In the genomic region with DNA sequence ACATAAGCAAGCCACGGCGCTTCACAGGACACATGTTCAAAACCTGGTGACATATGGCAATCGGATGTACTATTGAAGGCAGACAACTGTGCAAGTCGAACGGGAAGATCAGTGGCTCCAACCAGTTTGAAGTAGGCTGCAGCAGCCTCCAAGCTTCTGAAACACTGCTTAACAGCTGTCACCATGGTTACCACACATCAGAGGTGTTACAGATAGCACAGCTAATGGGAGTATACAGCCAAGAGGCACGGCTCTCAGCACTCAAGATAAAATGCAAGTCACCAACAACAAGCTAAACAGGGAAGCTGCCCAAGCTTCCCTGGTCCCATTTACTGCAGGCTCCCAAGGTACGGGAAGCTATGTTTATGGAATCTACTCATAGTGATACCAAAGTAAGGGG, we compare ENCODE assay signal across 23 mouse cellular contexts. TPM values are rescaled to one million over a fixed set of nuclear protein-coding genes. Genes with fewer than 3 reads are reported as not detected.
DNase-seq lines count a peak whose midpoint lies in the region; ATAC-seq and TF ChIP-seq lines count a peak whose summit lies in the region.
"Had no signal": no experiment of that assay in that cellular context is flagged by ENCODE, and none has a peak within 500 bp of the region (broad histone marks: within the 10 kb centered on the region; RNA-seq: fewer than 3 reads in every experiment).

No protein-coding gene starts in this region.

- no peaks in the 10 kb centered on the region for H3K27me3 ChIP-seq in forebrain, embryonic 12.5 days
- H3K27me3 ChIP-seq in forebrain, embryonic 11.5 days (ENCODE audit: control insufficient read depth, insufficient read depth, low read length): no peaks in the 10 kb centered on the region
- H3K27me3 ChIP-seq in heart, postnatal 0 days (ENCODE audit: control insufficient read depth, insufficient read depth, low read length): no peaks in the 10 kb centered on the region
- H3K27me3 ChIP-seq in heart, adult 2 months (ENCODE audit: control insufficient read depth, insufficient read depth, low read length): peaks cover 2% of the 10 kb centered on the region; the same call in 1 of the 2 replicates
- no peaks in the 10 kb centered on the region for H3K27me3 ChIP-seq in neural tube, embryonic 14.5 days (ENCODE audit: control insufficient read depth, insufficient read depth, low read length)
- H3K27me3 ChIP-seq in neural tube, embryonic 15.5 days (replicated peaks): no peaks in the 10 kb centered on the region
- no peaks in the 10 kb centered on the region for H3K27me3 ChIP-seq in liver, postnatal 0 days (ENCODE audit: insufficient read depth, low read length)
- H3K27me3 ChIP-seq: intestine, embryonic 15.5 days; limb, embryonic 15.5 days; liver, embryonic 15.5 days; neural tube, embryonic 12.5 days had no signal

- TF ChIP-seq EP300 in heart, postnatal 0 days (IDR thresholded peaks at IDR 0.05; ENCODE audit: low read depth): no peak
- TF ChIP-seq EP300 in heart, adult 2 months (IDR thresholded peaks at IDR 0.05; ENCODE audit: insufficient read depth, low read depth, low read length): no peak
- TF ChIP-seq EP300 in liver, postnatal 0 days (IDR thresholded peaks at IDR 0.05; ENCODE audit: low read depth): no peak

- DNase-seq in forebrain, embryonic 11.5 days (ENCODE audit: low spot score): no peak
- peak; percentile 58 for DNase-seq in heart, postnatal 0 days (ENCODE audit: low spot score)
- DNase-seq in heart, adult 2 months: no peak
- DNase-seq in liver, postnatal 0 days: no peak
- no peak for DNase-seq in embryo, embryonic 10 days (ENCODE audit: low spot score)
- DNase-seq: adrenal gland, postnatal 14 days; cerebellum, adult 11-12 months; cerebellum, postnatal 14 days; embryo, embryonic 11 days; gastrocnemius, postnatal 36 days; kidney, adult 9 months; kidney, postnatal 36 days; lung, postnatal 14 days; thymus, adult 18-20 months had no signal

- no peak for TF ChIP-seq POLR2A in heart, adult 2 months (IDR thresholded peaks at IDR 0.05; ENCODE audit: insufficient read depth, low read depth, low read length)

- H3K36me3 ChIP-seq in forebrain, embryonic 12.5 days (replicated peaks): no peaks in the 10 kb centered on the region
- H3K36me3 ChIP-seq in forebrain, embryonic 11.5 days (ENCODE audit: control insufficient read depth, insufficient read depth, low read length): no peaks in the 10 kb centered on the region
- H3K36me3 ChIP-seq in heart, postnatal 0 days (replicated peaks; ENCODE audit: control insufficient read depth, insufficient read depth, low read length): no peaks in the 10 kb centered on the region
- no peaks in the 10 kb centered on the region for H3K36me3 ChIP-seq in heart, adult 2 months (ENCODE audit: control insufficient read depth, insufficient read depth, low read length)
- H3K36me3 ChIP-seq in neural tube, embryonic 14.5 days (ENCODE audit: control insufficient read depth, insufficient read depth, low read length): no peaks in the 10 kb centered on the region
- no peaks in the 10 kb centered on the region for H3K36me3 ChIP-seq in neural tube, embryonic 15.5 days
- no peaks in the 10 kb centered on the region for H3K36me3 ChIP-seq in liver, postnatal 0 days (replicated peaks; ENCODE audit: insufficient read depth, low read length)
- H3K36me3 ChIP-seq: intestine, embryonic 15.5 days; limb, embryonic 15.5 days; liver, embryonic 15.5 days; neural tube, embryonic 12.5 days had no signal

- intact Hi-C loops in heart, adult 2 months (cut with DNase I): no loop called here

- no peak for TF ChIP-seq CTCF in heart, postnatal 0 days (IDR thresholded peaks at IDR 0.05; ENCODE audit: low read depth)
- TF ChIP-seq CTCF in heart, adult 2 months (IDR thresholded peaks at IDR 0.05): no peak
- TF ChIP-seq CTCF in liver, postnatal 0 days (IDR thresholded peaks at IDR 0.05; ENCODE audit: low read depth): no peak

- no peak overlapping the region for H3K27ac ChIP-seq in forebrain, embryonic 12.5 days
- no peak overlapping the region for H3K27ac ChIP-seq in forebrain, embryonic 11.5 days (ENCODE audit: low read depth, low read length)
- no peak overlapping the region for H3K27ac ChIP-seq in heart, postnatal 0 days (ENCODE audit: low read depth)
- H3K27ac ChIP-seq in heart, adult 2 months: no peak overlapping the region
- H3K27ac ChIP-seq in neural tube, embryonic 14.5 days (ENCODE audit: low read depth, low read length): no peak overlapping the region
- no peak overlapping the region for H3K27ac ChIP-seq in neural tube, embryonic 15.5 days (replicated peaks)
- no peak overlapping the region for H3K27ac ChIP-seq in liver, postnatal 0 days (ENCODE audit: low read depth)
- H3K27ac ChIP-seq: intestine, embryonic 15.5 days; limb, embryonic 15.5 days; liver, embryonic 15.5 days; neural tube, embryonic 12.5 days had no signal

- no peak overlapping the region for H3K4me3 ChIP-seq in forebrain, embryonic 12.5 days (replicated peaks)
- no peak overlapping the region for H3K4me3 ChIP-seq in forebrain, embryonic 11.5 days (ENCODE audit: low read depth, low read length)
- H3K4me3 ChIP-seq in heart, postnatal 0 days (ENCODE audit: low read depth, low read length): no peak overlapping the region
- no peak overlapping the region for H3K4me3 ChIP-seq in heart, adult 2 months
- H3K4me3 ChIP-seq in neural tube, embryonic 14.5 days (ENCODE audit: low read depth, low read length): no peak overlapping the region
- no peak overlapping the region for H3K4me3 ChIP-seq in neural tube, embryonic 15.5 days (replicated peaks)
- no peak overlapping the region for H3K4me3 ChIP-seq in liver, postnatal 0 days (ENCODE audit: low read depth, low read length)
- H3K4me3 ChIP-seq: intestine, embryonic 15.5 days; limb, embryonic 15.5 days; liver, embryonic 15.5 days; neural tube, embryonic 12.5 days had no signal

- no peaks in the 10 kb centered on the region for H3K9me3 ChIP-seq in forebrain, embryonic 12.5 days
- H3K9me3 ChIP-seq in forebrain, embryonic 11.5 days (ENCODE audit: control insufficient read depth, low read length): no peaks in the 10 kb centered on the region
- H3K9me3 ChIP-seq in heart, postnatal 0 days (replicated peaks; ENCODE audit: control insufficient read depth, low read length): no peaks in the 10 kb centered on the region
- no peaks in the 10 kb centered on the region for H3K9me3 ChIP-seq in neural tube, embryonic 14.5 days (ENCODE audit: control insufficient read depth, low read length)
- H3K9me3 ChIP-seq in neural tube, embryonic 15.5 days (replicated peaks): no peaks in the 10 kb centered on the region
- no peaks in the 10 kb centered on the region for H3K9me3 ChIP-seq in liver, postnatal 0 days (ENCODE audit: low read length)
- H3K9me3 ChIP-seq: intestine, embryonic 15.5 days; limb, embryonic 15.5 days; liver, embryonic 15.5 days; neural tube, embryonic 12.5 days had no signal

- H3K4me1 ChIP-seq in forebrain, embryonic 12.5 days: no peaks in the 10 kb centered on the region
- H3K4me1 ChIP-seq in forebrain, embryonic 11.5 days (replicated peaks; ENCODE audit: control insufficient read depth, insufficient read depth, low read length): no peaks in the 10 kb centered on the region
- H3K4me1 ChIP-seq in heart, postnatal 0 days (ENCODE audit: control insufficient read depth, insufficient read depth): peaks cover 4% of the 10 kb centered on the region; the same call in 1 of the 2 replicates
- H3K4me1 ChIP-seq in heart, adult 2 months (ENCODE audit: control insufficient read depth, insufficient read depth, low read length): no peaks in the 10 kb centered on the region; the same call in 1 of the 2 replicates
- H3K4me1 ChIP-seq in neural tube, embryonic 14.5 days (ENCODE audit: control insufficient read depth, insufficient read depth, low read length): no peaks in the 10 kb centered on the region
- H3K4me1 ChIP-seq in neural tube, embryonic 15.5 days: no peaks in the 10 kb centered on the region
- H3K4me1 ChIP-seq in liver, postnatal 0 days (ENCODE audit: insufficient read depth): no peaks in the 10 kb centered on the region
- H3K4me1 ChIP-seq: intestine, embryonic 15.5 days; limb, embryonic 15.5 days; liver, embryonic 15.5 days; neural tube, embryonic 12.5 days had no signal

- no peak overlapping the region for H3K9ac ChIP-seq in forebrain, embryonic 12.5 days
- H3K9ac ChIP-seq in forebrain, embryonic 11.5 days (ENCODE audit: low read length): no peak overlapping the region
- no peak overlapping the region for H3K9ac ChIP-seq in heart, postnatal 0 days (replicated peaks; ENCODE audit: low read depth, low read length)
- H3K9ac ChIP-seq in heart, adult 2 months (ENCODE audit: low read depth, low read length): no peak overlapping the region
- no peak overlapping the region for H3K9ac ChIP-seq in neural tube, embryonic 14.5 days (replicated peaks; ENCODE audit: low read depth, low read length)
- H3K9ac ChIP-seq in neural tube, embryonic 15.5 days (replicated peaks): no peak overlapping the region
- H3K9ac ChIP-seq in liver, postnatal 0 days (replicated peaks): no peak overlapping the region
- H3K9ac ChIP-seq: intestine, embryonic 15.5 days; limb, embryonic 15.5 days; liver, embryonic 15.5 days; neural tube, embryonic 12.5 days had no signal

- H3K79me2 ChIP-seq in heart, adult 2 months (replicated peaks; ENCODE audit: control insufficient read depth, insufficient read depth, low read length): no peaks in the 10 kb centered on the region

- 82% methylated on average over 7 of the region's 7 CpGs for WGBS in forebrain, embryonic 12.5 days
- 86% methylated on average over 7 of the region's 7 CpGs for WGBS in forebrain, embryonic 11.5 days
- 37% methylated on average over 7 of the region's 7 CpGs for WGBS in heart, postnatal 0 days
- 42% methylated on average over 7 of the region's 7 CpGs for WGBS in heart, adult 2 months
- WGBS in neural tube, embryonic 14.5 days: 76% methylated on average over 7 of the region's 7 CpGs
- WGBS in neural tube, embryonic 15.5 days: 76% methylated on average over 7 of the region's 7 CpGs
- WGBS in liver, postnatal 0 days (ENCODE audit: insufficient replicate concordance): 75% methylated on average over 7 of the region's 7 CpGs

- H3K4me2 ChIP-seq in forebrain, embryonic 12.5 days: no peak overlapping the region
- no peak overlapping the region for H3K4me2 ChIP-seq in forebrain, embryonic 11.5 days (ENCODE audit: low read depth, low read length, severe bottlenecking)
- no peak overlapping the region for H3K4me2 ChIP-seq in heart, postnatal 0 days (ENCODE audit: low read depth, low read length)
- no peak overlapping the region for H3K4me2 ChIP-seq in neural tube, embryonic 14.5 days (ENCODE audit: low read depth, low read length)
- H3K4me2 ChIP-seq in neural tube, embryonic 15.5 days: no peak overlapping the region
- no peak overlapping the region for H3K4me2 ChIP-seq in liver, postnatal 0 days (ENCODE audit: low read depth, low read length)
- H3K4me2 ChIP-seq: intestine, embryonic 15.5 days; limb, embryonic 15.5 days; liver, embryonic 15.5 days; neural tube, embryonic 12.5 days had no signal

- ATAC-seq in forebrain, embryonic 12.5 days (ENCODE audit: low FRiP score): peak; percentile 63; the same call in 1 of the 2 replicates
- no peak for ATAC-seq in forebrain, embryonic 11.5 days (replicated peaks; ENCODE audit: low FRiP score)
- peak; percentile 82 for ATAC-seq in heart, postnatal 0 days (ENCODE audit: insufficient read depth, low read depth)
- 0 out of 2 replicates have a peak, but pooled peaks have one; percentile 49 for ATAC-seq in neural tube, embryonic 14.5 days (ENCODE audit: low read depth)
- no peak for ATAC-seq in neural tube, embryonic 15.5 days (ENCODE audit: low FRiP score)
- ATAC-seq in liver, postnatal 0 days: no peak
- ATAC-seq: intestine, embryonic 15.5 days had no signal

RNA-seq across cellular contexts. Expression of a gene that starts 46.6 kb away (rescaled TPM):
- polyA plus RNA-seq in forebrain, embryonic 12.5 days (2016; fragmentation: Nextera tagmentation; extraction: Ambion mirVana): 0.22 and 0.37 TPM in 2 replicates
- 0.31 and 0.45 TPM in 2 replicates for polyA plus RNA-seq in forebrain, embryonic 11.5 days (2014; fragmentation: Nextera tagmentation; extraction: Ambion mirVana)
- total RNA-seq in heart, postnatal 0 days (2014; rRNA removed; ENCODE audit: low replicate concordance): 0.23 TPM in 1 of 2 replicates, not detected in the other
- polyA plus RNA-seq in heart, postnatal 0 days (2015; fragmentation: Nextera tagmentation; extraction: Ambion mirVana): 0.05 and 0.07 TPM in 2 replicates
- total RNA-seq in heart, adult 2 months (2021): under 1 TPM; 0.10 to 0.14 TPM
- not detected in 2 replicates for polyA plus RNA-seq in heart, adult 2 months (2012; rRNA removed)
- 0.27 TPM in 1 of 2 replicates, not detected in the other for polyA plus RNA-seq in neural tube, embryonic 14.5 days (2014; fragmentation: Nextera tagmentation; extraction: Ambion mirVana)
- polyA plus RNA-seq in neural tube, embryonic 15.5 days (2015; fragmentation: Nextera tagmentation; extraction: Ambion mirVana): 0.09 and 1.0 TPM in 2 replicates
- not detected in 2 replicates for polyA plus RNA-seq in liver, postnatal 0 days (2015; fragmentation: Nextera tagmentation; extraction: Ambion mirVana)
- total RNA-seq: adrenal gland, postnatal 14 days; gastrocnemius, postnatal 36 days; left cerebral cortex, adult 18-20 months; left cerebral cortex, postnatal 36 days had no signal
- polyA plus RNA-seq: neural tube, embryonic 12.5 days had no signal

Comparison
In these comparisons a context has a peak if more than half of its experiments do, and no peak if none do; other contexts are left out.
1. ATAC-seq: peak in forebrain, embryonic 12.5 days (single experiment), heart, postnatal 0 days (single experiment) and neural tube, embryonic 14.5 days (single experiment); none in forebrain, embryonic 11.5 days (single experiment), neural tube, embryonic 15.5 days (single experiment) and liver, postnatal 0 days (single experiment).